Mouse (Mus musculus) thymus, postnatal 36 days (tissue): ENCODE results near the gene Rab40c.
A peak's percentile ranks its signal among the peaks of the same experiment; 100 is the strongest.
"Not testable (repeated sequence)": the region's sequence is repeated elsewhere in the genome, so short reads cannot be mapped to it uniquely, and the experiment has no call there.

Experiments used
- DNase-seq, 2 experiments: peaks; one replicate each; pipeline ENCODE4 v3.0.0; 2022; ENCODE audit warnings: mixed read lengths in 2 of 2

The Rab40c gene

GRCm38 (mm10) chr17:25874148-25874720 is 45.3 kb downstream of the Rab40c start:
- no peak for DNase-seq

- no peak for DNase-seq
Observed at GRCm38 (mm10) chr17:25873405-25874147, 46.0 kb downstream of the Rab40c start.

- no peak for DNase-seq
Observed at GRCm38 (mm10) chr17:25872676-25873075, 46.9 kb downstream of the Rab40c start.

GRCm38 (mm10) chr17:25871566-25871965 is 48.0 kb downstream of the Rab40c start:
- DNase-seq = not testable (repeated sequence)

GRCm38 (mm10) chr17:25869954-25870353 is 49.6 kb downstream of the Rab40c start:
- no peak for DNase-seq

GRCm38 (mm10) chr17:25869498-25869897 is 50.0 kb downstream of the Rab40c start:
- no peak for DNase-seq

- peak; percentile 76 to 78 for DNase-seq
Observed at GRCm38 (mm10) chr17:25868601-25869191, 50.8 kb downstream of the Rab40c start, which contains the start of gene Mcrip2. Gene Mcrip2 (minus strand): TSS chr17:25868764.

GRCm38 (mm10) chr17:25867836-25868600 is 51.5 kb downstream of the Rab40c start:
- no peak for DNase-seq

GRCm38 (mm10) chr17:25867509-25867835 is 52.1 kb downstream of the Rab40c start:
- DNase-seq = peak in 1 of 2 experiments; percentile 29

- DNase-seq = no peak
Observed at GRCm38 (mm10) chr17:25866172-25866571, 53.4 kb downstream of the Rab40c start.

- DNase-seq = no peak
Observed at GRCm38 (mm10) chr17:25865288-25865687, 54.2 kb downstream of the Rab40c start.

GRCm38 (mm10) chr17:25864311-25864710 is 55.2 kb downstream of the Rab40c start:
- DNase-seq = no peak

GRCm38 (mm10) chr17:25863681-25864080 is 55.8 kb downstream of the Rab40c start:
- no peak for DNase-seq

GRCm38 (mm10) chr17:25861704-25862612 is 57.6 kb downstream of the Rab40c start:
- no peak for DNase-seq

GRCm38 (mm10) chr17:25860832-25861703 is 58.5 kb downstream of the Rab40c start, which contains the start of gene Wdr90:
Gene Wdr90 (minus strand): TSS chr17:25861501.
- DNase-seq = peak; percentile 82 to 89

GRCm38 (mm10) chr17:25860229-25860628 is 59.3 kb downstream of the Rab40c start:
- no peak for DNase-seq

GRCm38 (mm10) chr17:25844396-25844901 is 75.1 kb downstream of the Rab40c start, which contains the start of gene Rhot2:
Gene Rhot2 (minus strand): TSS chr17:25844851.
- peak; percentile 97 to 98 for DNase-seq

GRCm38 (mm10) chr17:25843636-25844395 is 75.7 kb downstream of the Rab40c start:
- DNase-seq = no peak

GRCm38 (mm10) chr17:25843122-25843521 is 76.4 kb downstream of the Rab40c start:
- no peak for DNase-seq

GRCm38 (mm10) chr17:25842509-25842908 is 77.0 kb downstream of the Rab40c start:
- DNase-seq = no peak
